Mouse (Mus musculus): ENCODE data around the gene Wdr54.

Gene Wdr54

DNA sequence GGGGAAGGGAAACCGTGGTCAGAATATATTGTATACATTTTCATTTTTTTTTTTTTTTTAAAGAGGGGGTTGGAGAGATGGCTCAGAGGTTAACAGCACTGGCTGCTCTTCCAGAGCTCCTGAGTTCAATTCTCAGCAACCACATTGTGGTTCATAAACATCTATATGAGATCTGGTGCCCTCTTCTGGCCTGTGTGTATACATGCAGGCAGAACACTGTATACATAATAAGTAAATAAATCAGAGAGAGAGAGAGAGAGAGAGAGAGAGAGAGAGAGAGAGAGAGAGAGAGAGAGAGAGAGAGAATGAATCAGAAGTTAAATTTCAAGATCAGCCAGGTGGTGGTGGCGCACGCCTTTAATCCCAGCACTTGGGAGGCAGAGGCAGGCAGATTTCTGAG, 3.3 kb upstream of the Wdr54 start:
- DNase-seq (ENCODE audit: low read depth, low spot score), result peak; percentile 31

DNA sequence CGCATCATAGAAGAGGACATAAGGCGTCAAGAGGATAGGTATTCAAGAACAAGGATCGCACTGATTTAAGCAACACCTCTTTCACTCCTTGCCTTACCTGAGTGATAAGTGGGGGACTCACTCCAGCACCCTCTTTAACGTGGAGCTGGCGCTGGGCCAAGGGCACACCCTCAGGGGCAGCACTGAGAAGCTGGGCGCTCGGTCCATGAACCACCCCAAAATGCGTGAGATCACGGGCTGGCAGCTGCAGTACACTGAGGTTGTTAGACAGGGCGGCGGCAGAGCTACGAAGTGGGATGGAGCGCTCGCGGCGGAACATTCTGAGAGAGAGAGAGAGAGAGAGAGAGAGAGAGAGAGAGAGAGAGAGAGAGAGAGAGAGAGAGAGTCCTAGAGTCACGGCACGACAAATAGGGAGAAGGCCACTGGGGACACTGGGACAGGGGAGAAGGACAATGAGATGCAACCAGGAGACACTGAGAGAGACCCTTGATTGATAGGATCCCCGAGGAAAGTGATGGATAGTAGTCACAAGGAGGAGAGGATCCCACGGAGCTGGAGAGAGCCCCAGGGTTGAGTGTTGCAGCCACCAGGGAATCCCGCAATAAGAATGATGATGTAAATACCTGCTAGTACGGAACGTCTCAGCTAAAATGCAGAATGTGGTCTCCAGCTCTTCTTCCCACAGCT, 502 bp downstream of the Wdr54 start:
- DNase-seq (ENCODE audit: low read depth, low spot score), result no peak

DNA sequence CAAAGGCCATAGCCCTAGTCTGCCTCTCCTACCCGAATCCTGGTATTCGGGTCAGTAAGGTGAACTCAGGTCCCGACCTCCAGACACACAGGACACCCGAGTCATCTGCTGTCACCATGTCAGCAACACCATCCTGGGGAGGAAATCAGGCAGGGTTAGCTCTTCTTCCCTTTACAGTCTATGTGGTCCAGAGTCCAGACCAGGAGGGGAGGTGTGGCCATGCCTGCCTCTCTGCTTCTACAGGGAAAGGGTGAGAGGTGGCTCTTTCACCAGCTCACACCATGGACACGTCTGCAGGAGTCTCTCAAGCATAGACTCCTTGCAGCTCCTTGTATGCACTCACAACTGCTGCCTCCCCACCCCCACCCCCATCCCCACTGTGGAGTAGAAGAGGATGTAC, 2.7 kb downstream of the Wdr54 start:
- DNase-seq (ENCODE audit: low read depth, low spot score), result no peak

GRCm38 (mm10) chr6:83153038-83153437, 3.2 kb downstream of the Wdr54 start:
- DNase-seq (ENCODE audit: low read depth, low spot score), result no peak

GRCm38 (mm10) chr6:83151721-83152120, 4.5 kb downstream of the Wdr54 start:
- DNase-seq (ENCODE audit: low read depth, low spot score), result no peak

GRCm38 (mm10) chr6:83147280-83147679, 8.9 kb downstream of the Wdr54 start:
- DNase-seq (ENCODE audit: low read depth, low spot score), result no peak

DNA sequence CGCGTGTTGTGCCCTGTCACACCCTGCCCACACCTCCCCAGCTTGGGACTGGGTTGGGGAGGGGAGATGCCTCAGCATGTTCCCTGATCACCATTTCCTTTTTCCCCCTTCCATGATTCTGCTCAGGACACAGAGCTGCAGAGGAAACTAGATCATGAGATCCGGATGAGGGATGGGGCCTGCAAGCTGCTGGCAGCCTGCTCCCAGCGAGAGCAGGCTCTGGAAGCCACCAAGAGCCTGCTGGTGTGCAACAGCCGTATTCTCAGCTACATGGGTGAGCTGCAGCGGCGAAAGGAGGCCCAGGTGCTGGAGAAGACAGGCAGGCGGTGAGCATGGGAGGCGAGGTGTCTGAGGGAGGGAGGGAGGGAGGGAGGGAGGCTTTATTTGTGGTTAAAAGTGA, 10.4 kb downstream of the Wdr54 start:
- no peak for DNase-seq (ENCODE audit: low read depth, low spot score)

GRCm38 (mm10) chr6:83145209-83145608, 11.0 kb downstream of the Wdr54 start:
- no peak for DNase-seq (ENCODE audit: low read depth, low spot score)

DNA sequence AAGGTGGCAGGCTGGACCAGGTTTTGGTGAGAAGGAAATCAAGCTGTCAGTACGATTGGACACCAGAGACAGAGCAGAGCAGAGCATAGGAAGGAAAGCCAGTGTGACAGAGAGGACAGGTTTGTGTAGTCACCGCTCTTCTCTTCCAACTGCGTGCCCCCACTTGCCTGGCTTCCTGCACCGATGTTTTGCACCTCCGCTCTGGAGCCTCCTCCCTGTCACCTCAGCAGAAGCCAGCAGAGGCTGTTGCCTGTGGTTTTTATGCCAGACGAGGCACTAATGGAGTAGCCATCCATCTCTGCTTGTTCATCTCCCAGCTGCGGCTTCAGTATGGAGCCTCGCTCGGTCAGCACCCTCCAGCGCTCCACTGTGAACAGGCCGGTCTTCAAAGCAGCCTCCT, 13.3 kb downstream of the Wdr54 start:
- DNase-seq (ENCODE audit: low read depth, low spot score), result no peak

DNA sequence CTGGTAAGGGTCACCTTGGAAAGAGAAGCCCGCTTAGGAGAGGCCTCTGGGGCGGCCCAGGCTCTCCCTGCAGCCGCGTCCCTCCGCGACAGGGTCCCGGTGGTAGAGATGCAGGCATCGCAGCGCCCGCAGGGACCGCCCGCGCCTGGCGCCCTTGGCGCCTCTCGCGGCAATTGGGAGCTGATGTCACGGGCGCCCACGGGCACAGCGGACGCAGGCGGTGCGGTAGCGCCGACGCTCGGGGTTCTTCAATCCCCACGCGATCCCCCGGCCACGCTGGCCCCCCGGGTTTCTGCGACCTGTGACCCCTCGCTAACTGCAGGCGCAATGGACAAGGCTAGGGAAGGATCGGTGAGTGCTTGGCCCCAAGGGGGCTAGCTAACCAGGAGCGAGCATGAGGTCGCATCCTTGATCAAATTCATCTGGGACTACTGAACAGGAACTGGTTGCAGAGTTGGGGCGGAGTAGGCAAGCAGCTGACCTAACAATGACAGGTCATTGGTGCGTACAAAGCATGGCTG, 13.9 kb downstream of the Wdr54 start:
- no peak for DNase-seq (ENCODE audit: low read depth, low spot score)

- DNase-seq (ENCODE audit: low read depth, low spot score), result no peak
These were observed 14.6 kb downstream of the Wdr54 start for GRCm38 (mm10) chr6:83141636-83142035.

DNA sequence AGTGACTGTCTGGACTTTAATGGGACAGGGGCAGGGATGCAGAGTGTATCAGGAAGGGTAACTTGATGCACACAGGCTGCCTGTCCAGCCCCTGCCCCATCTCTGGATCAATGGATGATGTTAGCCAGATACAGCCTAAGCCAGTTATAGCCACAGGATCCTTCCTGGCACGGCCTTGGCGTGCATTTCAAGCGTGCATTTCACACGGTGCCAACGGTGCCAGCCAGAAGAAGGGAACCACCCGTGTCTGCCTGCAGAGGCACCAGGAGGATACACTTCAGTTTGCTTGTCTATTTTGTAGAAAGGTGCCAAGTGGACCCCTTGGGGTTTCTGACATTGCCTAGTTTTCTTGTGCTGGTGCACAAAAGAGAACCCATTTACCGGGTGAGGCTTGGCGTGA, 16.2 kb downstream of the Wdr54 start:
- no peak for DNase-seq (ENCODE audit: low read depth, low spot score)

DNA sequence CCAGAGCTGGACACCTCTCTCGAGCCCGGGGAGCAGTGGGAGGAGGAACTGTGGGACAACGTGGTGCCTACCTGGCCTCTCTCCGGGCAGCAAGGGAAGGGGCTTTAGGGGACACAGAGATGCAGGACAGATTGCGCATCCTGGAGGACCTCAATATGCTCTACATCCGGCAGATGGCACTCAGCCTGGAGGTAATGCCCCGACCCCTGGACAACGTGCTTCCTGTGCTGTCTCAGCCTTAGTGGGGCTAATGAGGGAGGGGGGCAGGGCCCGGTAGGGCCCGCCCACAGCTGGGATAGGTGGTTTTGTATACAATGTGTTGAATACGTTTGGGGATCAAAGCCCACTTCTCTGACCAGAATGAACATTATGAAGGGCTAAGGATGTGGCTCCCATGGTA, 18.1 kb downstream of the Wdr54 start:
- DNase-seq (ENCODE audit: low read depth, low spot score), result no peak

DNA sequence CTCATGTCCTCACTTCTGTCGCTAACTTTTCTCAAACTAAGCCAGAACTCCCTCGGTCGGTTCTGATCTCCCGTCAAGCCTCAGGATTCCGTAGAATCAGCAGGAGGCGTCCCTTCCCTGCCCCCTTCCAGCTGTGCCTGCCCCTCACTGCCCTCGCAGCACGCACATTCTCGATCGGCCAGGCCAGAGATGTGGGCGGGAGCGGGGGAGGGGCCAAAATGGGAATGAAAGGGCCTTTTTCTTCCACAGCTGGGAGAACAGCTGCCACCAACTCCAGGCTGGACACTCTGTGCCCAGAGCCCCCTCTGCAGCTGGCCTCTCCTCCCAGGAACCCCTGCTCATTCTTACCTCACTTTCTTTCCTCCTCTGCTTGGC, 18.6 kb downstream of the Wdr54 start:
- DNase-seq (ENCODE audit: low read depth, low spot score), result no peak

DNA sequence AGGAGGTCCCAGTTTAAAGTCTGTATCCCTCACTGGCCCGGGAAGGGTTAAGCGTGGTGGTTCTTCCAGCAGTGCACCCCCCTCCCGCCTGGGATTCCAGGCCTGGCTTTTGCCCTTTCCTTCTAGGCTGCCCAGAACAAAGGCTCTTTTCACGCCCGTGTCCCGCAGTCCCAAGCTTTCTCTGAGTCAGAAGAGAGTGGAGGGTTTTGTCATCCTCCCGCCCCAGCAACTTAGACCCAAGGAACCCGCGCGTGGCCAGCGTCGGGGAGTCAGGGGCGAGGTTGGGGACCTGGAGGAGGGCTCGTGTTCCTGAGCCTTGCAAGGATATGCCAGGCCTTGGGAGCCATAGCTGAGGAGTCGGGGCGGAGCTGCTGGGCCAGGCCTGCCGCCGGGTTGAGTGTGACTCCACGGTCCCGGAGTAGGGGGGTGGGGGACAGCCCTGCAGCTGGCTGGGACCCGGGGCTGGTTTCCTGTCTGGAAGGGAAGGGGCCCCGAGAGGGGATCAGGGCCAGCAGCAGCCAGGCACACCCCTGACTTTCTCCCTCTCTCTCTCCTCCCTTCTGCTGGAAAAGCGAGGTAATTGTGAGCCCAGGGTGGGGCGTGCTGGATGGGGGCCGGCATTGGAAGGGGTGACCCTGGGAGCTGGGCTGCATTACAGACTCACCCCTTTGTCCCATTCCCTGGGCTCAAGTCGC, 19.2 kb downstream of the Wdr54 start:
- DNase-seq (ENCODE audit: low read depth, low spot score), result no peak

GRCm38 (mm10) chr6:83136291-83136880, 19.8 kb downstream of the Wdr54 start:
- DNase-seq (ENCODE audit: low read depth, low spot score), result no peak

- DNase-seq (ENCODE audit: low read depth, low spot score), result no peak
These were observed 20.5 kb downstream of the Wdr54 start for GRCm38 (mm10) chr6:83135571-83136161.

- DNase-seq (ENCODE audit: low read depth, low spot score), result no peak
These were observed 21.2 kb downstream of the Wdr54 start, which contains the start of gene Rtkn for GRCm38 (mm10) chr6:83134951-83135513. Gene Rtkn (plus strand): TSS chr6:83135463.

GRCm38 (mm10) chr6:83134226-83134625, 22.0 kb downstream of the Wdr54 start:
- DNase-seq (ENCODE audit: low read depth, low spot score), result no peak

DNA sequence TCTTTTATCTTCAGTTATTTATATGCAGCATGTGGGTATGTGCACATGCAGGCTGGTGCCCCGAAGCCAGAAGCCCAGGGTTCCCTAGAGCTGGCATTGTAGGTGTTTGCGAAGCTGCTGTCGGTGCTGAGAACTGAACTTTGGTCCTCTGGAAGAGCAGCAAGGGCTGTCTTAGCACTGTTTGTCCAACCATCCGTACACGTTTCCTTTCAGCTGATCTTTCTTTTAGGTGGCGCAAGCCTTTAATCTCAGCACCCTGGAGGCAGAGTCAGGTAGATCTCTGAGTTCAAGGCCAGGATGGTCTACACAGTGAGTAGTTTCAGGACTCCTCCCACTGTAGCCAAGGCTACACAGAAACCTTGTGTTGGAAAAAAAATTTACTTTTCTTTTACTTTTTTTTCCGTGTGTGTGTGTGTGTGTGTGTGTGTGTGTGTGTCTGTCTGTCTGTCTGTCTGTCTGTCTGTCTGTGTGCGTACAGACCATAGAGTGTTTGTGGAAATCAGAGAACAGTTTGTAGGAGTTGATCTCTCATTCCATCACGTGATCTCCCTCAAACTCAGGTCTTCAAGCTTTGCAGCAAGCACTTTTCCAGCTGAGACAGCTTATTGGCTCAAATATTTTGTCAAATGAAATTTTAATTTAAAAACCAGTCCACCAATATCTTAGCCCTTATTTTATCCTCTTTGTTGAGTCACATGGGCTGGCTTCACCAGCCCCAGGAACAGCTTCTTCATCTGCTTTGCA, 23.8 kb downstream of the Wdr54 start:
- no peak for DNase-seq (ENCODE audit: low read depth, low spot score)

DNA sequence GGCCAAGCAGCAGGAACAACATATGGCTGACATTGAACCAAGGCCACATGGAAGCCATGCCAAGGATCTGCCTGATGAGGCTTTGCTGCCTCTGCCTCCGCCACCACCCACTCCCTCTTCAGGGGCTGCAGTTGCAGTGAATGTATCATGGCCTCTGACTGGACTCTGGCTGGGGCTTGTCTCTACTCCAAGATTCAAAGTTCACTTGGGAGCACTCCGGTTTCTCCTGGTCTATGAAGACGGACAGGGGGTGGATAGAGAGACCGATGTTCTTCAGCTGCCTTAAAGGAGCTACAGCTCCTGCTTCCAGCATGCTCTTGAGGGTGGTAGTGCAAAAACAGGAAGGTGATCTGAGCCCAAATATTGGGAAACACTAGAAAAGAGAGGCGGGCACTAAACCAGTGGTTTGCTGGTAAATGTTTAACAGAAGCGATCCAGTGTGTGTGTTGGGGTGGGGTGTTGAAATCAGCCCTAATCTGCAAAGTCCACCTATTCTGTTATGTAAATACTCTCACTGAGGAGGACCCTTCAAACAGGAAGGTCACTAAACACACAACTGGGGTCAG, 24.6 kb downstream of the Wdr54 start:
- DNase-seq (ENCODE audit: low read depth, low spot score), result no peak

Data from c-Kit-negative CD71-positive TER-119-positive erythroid progenitor cells, embryonic 14.5 days (primary cell).